Mouse (Mus musculus) G1E (cell line): Measurements from ENCODE around the gene 0610009B22Rik. TPM values are rescaled to one million over a fixed set of nuclear protein-coding genes. Genes with fewer than 3 reads are reported as not detected.

Source experiments
- ATAC-seq: 2 replicates; pipeline ENCODE4 v1.8.0; 2016; ENCODE audit warnings: mild to moderate bottlenecking; ENCODE audit not compliant: insufficient number of reproducible peaks, poor library complexity, low FRiP score, severe bottlenecking; ENCODE audit errors: extremely low read depth
- DNase-seq: peaks from one replicate; pipeline ENCODE4 v3.0.0; 2012; ENCODE audit warnings: low spot score
- H3K27me3 ChIP-seq: 2 replicates; pipeline ENCODE4 v1.6.1; 2012; ENCODE audit warnings: mild to moderate bottlenecking, low read length, inconsistent platforms; ENCODE audit not compliant: insufficient read depth
- H3K36me3 ChIP-seq: replicated peaks from 2 replicates; pipeline ENCODE3; 2012; ENCODE audit warnings: mild to moderate bottlenecking, inconsistent platforms
- H3K4me1 ChIP-seq: 2 replicates; pipeline ENCODE4 v1.6.1; 2012; ENCODE audit warnings: low read depth, low read length, inconsistent platforms, mixed read lengths; ENCODE audit not compliant: insufficient read depth
- H3K4me3 ChIP-seq: 2 replicates; pipeline ENCODE4 v1.5.1; 2012; ENCODE audit warnings: low read depth, mild to moderate bottlenecking, inconsistent platforms, low read length, moderate library complexity, mixed read lengths
- H3K9me3 ChIP-seq: replicated peaks from 2 replicates; pipeline ENCODE4 v1.6.1; 2012; ENCODE audit warnings: inconsistent platforms
- GATA1 ChIP-seq: IDR thresholded peaks from 2 replicates; pipeline ENCODE4 v1.6.1; 2012; ENCODE audit warnings: borderline replicate concordance, low read length, inconsistent platforms, mixed read lengths
- GATA2 ChIP-seq: IDR thresholded peaks from 2 replicates; pipeline ENCODE4 v1.6.1; 2012; ENCODE audit warnings: low read depth, low read length, inconsistent platforms, borderline replicate concordance
- TAL1 ChIP-seq: conservative IDR thresholded peaks from 2 replicates; pipeline ENCODE4 v1.6.1; 2012; ENCODE audit warnings: low read depth, low read length, inconsistent platforms, mixed read lengths
- polyA plus RNA-seq: library from polyadenylated mRNA; stranded (reverse); fragments of >175 nt; gene quantifications from 2 replicates; pipeline ENCODE4 v1.2.3, GENCODE M21; 2012
- total RNA-seq, 2 experiments: library from RNA; stranded (forward) in 1 of 2; stranded (reverse) in 1 of 2; fragments of 200-1000 nt in 1 of 2; fragments of >200 nt in 1 of 2; fragmentation: Nextera tagmentation in 1 of 2; gene quantifications; 2 replicates each; pipeline ENCODE4 v1.2.3; 2014 to 2017

0610009B22Rik gene
- total and polyA plus RNA-seq, 3 experiments, result 2.8 to 39.6 (median 19.5) TPM

DNA sequence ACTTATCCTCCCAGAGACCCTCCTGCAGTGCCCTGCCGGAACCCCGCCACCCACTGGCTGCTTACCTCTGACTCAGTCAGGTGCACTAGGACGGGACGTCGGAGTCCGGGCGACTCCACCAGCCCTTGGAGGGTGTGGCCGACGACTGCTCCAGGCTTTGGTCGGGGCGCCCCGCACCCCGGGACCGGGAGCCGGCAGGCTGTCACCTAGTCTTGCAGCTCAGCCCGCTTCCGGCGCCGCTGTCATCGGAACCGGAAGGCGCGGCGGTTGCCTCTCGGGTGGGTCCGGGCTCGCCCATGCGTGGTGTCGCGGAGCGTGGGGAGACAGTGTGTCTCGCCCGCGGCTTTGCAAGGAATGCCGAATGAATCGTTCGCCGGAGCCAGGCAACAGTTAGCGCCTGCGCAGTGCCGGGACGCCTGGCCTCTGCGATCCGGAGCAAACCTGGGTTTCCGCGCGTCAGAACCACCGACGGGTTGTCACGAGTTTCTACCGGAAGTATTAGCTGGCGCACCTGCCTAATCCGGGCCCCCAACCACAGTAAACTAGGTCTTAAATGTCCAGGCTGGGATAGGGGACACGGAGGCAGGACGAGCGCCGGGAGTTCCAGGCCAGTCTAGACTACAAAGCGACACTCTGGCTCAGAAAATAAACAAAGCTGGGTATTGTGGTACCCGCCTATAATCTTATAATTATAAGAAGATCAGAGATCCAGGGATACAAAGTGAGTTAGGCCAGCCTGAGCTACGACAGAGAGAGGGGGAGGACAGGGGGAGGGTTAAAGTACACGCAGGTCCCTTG, 53.0 kb downstream of the 0610009B22Rik start, which contains the start of gene Rmnd5b:
TSS of gene Rmnd5b (minus strand) at position 372 of the 798 bp plus-strand sequence.
- TF ChIP-seq TAL1 (no peak), GATA2 (no peak), GATA1 (no peak)
- Histone ChIP-seq H3K9me3 (no peaks in the 10 kb centered on the region), H3K4me1 (peaks cover 56% of the 10 kb centered on the region), H3K36me3 (peaks cover 37% of the 10 kb centered on the region), H3K27me3 (peaks cover 8% of the 10 kb centered on the region; the same call in 1 of the 2 replicates), H3K4me3 (peak within 1 kb of the TSS; percentile 79)
- DNase-seq (peak; percentile 75), ATAC-seq (peak; percentile 25; the same call in 1 of the 2 replicates)

Other genes starting within 250 kb of the 0610009B22Rik start
- 49.2 and 52.0 TPM in 2 replicates for gene Phykpl, start 104.1 kb downstream of the 0610009B22Rik start, total RNA-seq (2014; fragmentation: Nextera tagmentation)
- gene Phykpl, start 104.1 kb downstream of the 0610009B22Rik start, total RNA-seq (2017), result 46.9 and 49.3 TPM in 2 replicates
- 11.0 and 12.6 TPM in 2 replicates for gene Phykpl, start 104.1 kb downstream of the 0610009B22Rik start, polyA plus RNA-seq
- 504 and 536 TPM in 2 replicates for gene Hnrnpab, start 82.0 kb downstream of the 0610009B22Rik start, total RNA-seq (2014; fragmentation: Nextera tagmentation)
- gene Hnrnpab, start 82.0 kb downstream of the 0610009B22Rik start, total RNA-seq (2017), result 669 and 683 TPM in 2 replicates
- 1,141 and 1,394 TPM in 2 replicates for gene Hnrnpab, start 82.0 kb downstream of the 0610009B22Rik start, polyA plus RNA-seq
- gene Nhp2, start 69.1 kb downstream of the 0610009B22Rik start, total RNA-seq (2014; fragmentation: Nextera tagmentation), result 73.2 and 91.1 TPM in 2 replicates
- 136 and 139 TPM in 2 replicates for gene Nhp2, start 69.1 kb downstream of the 0610009B22Rik start, total RNA-seq (2017)
- 202 and 235 TPM in 2 replicates for gene Nhp2, start 69.1 kb downstream of the 0610009B22Rik start, polyA plus RNA-seq
- gene Rmnd5b, start 53.0 kb downstream of the 0610009B22Rik start, total RNA-seq (2014; fragmentation: Nextera tagmentation), result 27.6 and 35.8 TPM in 2 replicates
- gene Rmnd5b, start 53.0 kb downstream of the 0610009B22Rik start, total RNA-seq (2017), result 26.8 and 28.0 TPM in 2 replicates
- 15.7 and 18.4 TPM in 2 replicates for gene Rmnd5b, start 53.0 kb downstream of the 0610009B22Rik start, polyA plus RNA-seq
- not detected in 2 replicates for gene N4bp3, start 38.0 kb downstream of the 0610009B22Rik start, total RNA-seq (2014; fragmentation: Nextera tagmentation)
- 0.05 and 0.35 TPM in 2 replicates for gene N4bp3, start 38.0 kb downstream of the 0610009B22Rik start, total RNA-seq (2017)
- gene N4bp3, start 38.0 kb downstream of the 0610009B22Rik start, polyA plus RNA-seq, result 0.08 and 0.13 TPM in 2 replicates
- not detected in 2 replicates for gene D930048N14Rik, start 37.9 kb downstream of the 0610009B22Rik start, total RNA-seq (2014; fragmentation: Nextera tagmentation)
- gene D930048N14Rik, start 37.9 kb downstream of the 0610009B22Rik start, total RNA-seq (2017), result 0.05 and 0.06 TPM in 2 replicates
- not detected in 2 replicates for gene D930048N14Rik, start 37.9 kb downstream of the 0610009B22Rik start, polyA plus RNA-seq
- 35.7 and 40.9 TPM in 2 replicates for gene Sec24a, start 74.8 kb upstream of the 0610009B22Rik start, total RNA-seq (2014; fragmentation: Nextera tagmentation)
- 7.7 and 8.2 TPM in 2 replicates for gene Sec24a, start 74.8 kb upstream of the 0610009B22Rik start, total RNA-seq (2017)
- gene Sec24a, start 74.8 kb upstream of the 0610009B22Rik start, polyA plus RNA-seq, result 22.4 and 24.7 TPM in 2 replicates
- 103 and 125 TPM in 2 replicates for gene Sar1b, start 74.8 kb upstream of the 0610009B22Rik start, total RNA-seq (2014; fragmentation: Nextera tagmentation)
- 58.7 and 59.2 TPM in 2 replicates for gene Sar1b, start 74.8 kb upstream of the 0610009B22Rik start, total RNA-seq (2017)
- gene Sar1b, start 74.8 kb upstream of the 0610009B22Rik start, polyA plus RNA-seq, result 2.9 and 4.0 TPM in 2 replicates
- gene Jade2, start 168.8 kb upstream of the 0610009B22Rik start, total RNA-seq (2014; fragmentation: Nextera tagmentation), result 8.4 and 8.8 TPM in 2 replicates
- 6.9 and 7.0 TPM in 2 replicates for gene Jade2, start 168.8 kb upstream of the 0610009B22Rik start, total RNA-seq (2017)
- gene Jade2, start 168.8 kb upstream of the 0610009B22Rik start, polyA plus RNA-seq, result 12.9 and 13.7 TPM in 2 replicates